Mouse (Mus musculus): Measurements from ENCODE around the gene Crybg2.

GRCm38 (mm10) chr4:134123147-134123546, 62.5 kb downstream of the Crybg2 start:
- no peak for TF ChIP-seq CTCF (IDR thresholded peaks at IDR 0.05)
- no peak for TF ChIP-seq EP300 (IDR thresholded peaks at IDR 0.05)

Data from lung, postnatal 0 days (tissue).